Mouse (Mus musculus) erythroblast, embryonic 14.5 days (primary cell): Measurements from ENCODE around the gene Senp2. TPM values are rescaled to one million over a fixed set of nuclear protein-coding genes. Genes with fewer than 3 reads are reported as not detected.

ENCODE experiments used
- H3K27me3 ChIP-seq: 2 replicates; pipeline ENCODE4 v1.6.1; 2012; ENCODE audit warnings: inconsistent platforms; ENCODE audit not compliant: control insufficient read depth
- H3K36me3 ChIP-seq: 2 replicates; pipeline ENCODE4 v1.6.1; 2012; ENCODE audit warnings: mild to moderate bottlenecking, inconsistent platforms; ENCODE audit not compliant: control insufficient read depth
- H3K4me1 ChIP-seq: 2 replicates; pipeline ENCODE4 v1.6.1; 2012; ENCODE audit warnings: inconsistent platforms; ENCODE audit not compliant: control insufficient read depth
- H3K4me3 ChIP-seq: replicated peaks from 2 replicates; pipeline ENCODE3; 2012; ENCODE audit warnings: moderate library complexity, mild to moderate bottlenecking, inconsistent platforms
- H3K9me3 ChIP-seq: 2 replicates; pipeline ENCODE4 v1.6.1; 2012; ENCODE audit warnings: low read length, inconsistent platforms, mixed read lengths; ENCODE audit not compliant: control insufficient read depth
- GATA1 ChIP-seq: IDR thresholded peaks from 2 replicates; pipeline ENCODE4 v1.6.1; 2012; ENCODE audit warnings: low read length, inconsistent platforms, mixed read lengths
- TAL1 ChIP-seq: IDR thresholded peaks from 3 replicates; pipeline ENCODE4 v1.6.1; 2012; ENCODE audit warnings: low read length, inconsistent platforms, mixed read lengths
- polyA plus RNA-seq: library from polyadenylated mRNA; stranded (reverse); fragments of >175 nt; gene quantifications from 2 replicates; pipeline ENCODE4 v1.2.3, GENCODE M21; 2012

The Senp2 gene
- polyA plus RNA-seq, 1 experiment, result 1.5 TPM

GRCm38 (mm10) chr16:22001172-22001571, 8.1 kb upstream of the Senp2 start:
- H3K4me3 ChIP-seq, result no peak overlapping the region
- no peak for TF ChIP-seq GATA1
- no peak for TF ChIP-seq TAL1
- H3K9me3 ChIP-seq, result no peaks in the 10 kb centered on the region
- H3K4me1 ChIP-seq, result peaks cover 30% of the 10 kb centered on the region
- H3K27me3 ChIP-seq, result peaks cover 35% of the 10 kb centered on the region
- no peaks in the 10 kb centered on the region; the same call in 1 of the 2 replicates for H3K36me3 ChIP-seq

GRCm38 (mm10) chr16:22001606-22002005, 7.7 kb upstream of the Senp2 start:
- Histone ChIP-seq H3K9me3 (no peaks in the 10 kb centered on the region), H3K27me3 (peaks cover 36% of the 10 kb centered on the region), H3K4me3 (no peak overlapping the region), H3K36me3 (no peaks in the 10 kb centered on the region; the same call in 1 of the 2 replicates), H3K4me1 (peaks cover 26% of the 10 kb centered on the region)
- TF ChIP-seq TAL1 (no peak), GATA1 (no peak)

GRCm38 (mm10) chr16:22009596-22009995, 312 bp downstream of the Senp2 start:
- Histone ChIP-seq H3K27me3 (peaks cover 13% of the 10 kb centered on the region), H3K4me3 (peak overlapping the region; percentile 100), H3K36me3 (peaks cover 37% of the 10 kb centered on the region), H3K9me3 (no peaks in the 10 kb centered on the region), H3K4me1 (peaks cover 49% of the 10 kb centered on the region)
- TF ChIP-seq TAL1 (no peak), GATA1 (no peak)

- Histone ChIP-seq H3K9me3 (no peaks in the 10 kb centered on the region), H3K27me3 (no peaks in the 10 kb centered on the region), H3K4me3 (no peak overlapping the region), H3K36me3 (peaks cover 97% of the 10 kb centered on the region), H3K4me1 (peaks cover 38% of the 10 kb centered on the region)
- TF ChIP-seq TAL1 (no peak), GATA1 (no peak)
These were observed 6.3 kb downstream of the Senp2 start for GRCm38 (mm10) chr16:22015569-22015968.

- H3K4me1 ChIP-seq, result no peaks in the 10 kb centered on the region
- no peaks in the 10 kb centered on the region; the same call in 1 of the 2 replicates for H3K27me3 ChIP-seq
- no peak overlapping the region for H3K4me3 ChIP-seq
- H3K9me3 ChIP-seq, result peaks cover 6% of the 10 kb centered on the region
- TF ChIP-seq TAL1 (no peak), GATA1 (no peak)
- peaks cover 97% of the 10 kb centered on the region for H3K36me3 ChIP-seq
These were observed 12.8 kb downstream of the Senp2 start for GRCm38 (mm10) chr16:22022122-22022521.

GRCm38 (mm10) chr16:22027474-22027873, 18.2 kb downstream of the Senp2 start:
- Histone ChIP-seq H3K27me3 (no peaks in the 10 kb centered on the region), H3K9me3 (no peaks in the 10 kb centered on the region), H3K4me1 (no peaks in the 10 kb centered on the region), H3K4me3 (no peak overlapping the region), H3K36me3 (peaks cover 97% of the 10 kb centered on the region)
- TF ChIP-seq TAL1 (no peak), GATA1 (no peak)

GRCm38 (mm10) chr16:22038554-22038953, 29.3 kb downstream of the Senp2 start:
- H3K9me3 ChIP-seq, result no peaks in the 10 kb centered on the region
- peaks cover 74% of the 10 kb centered on the region for H3K36me3 ChIP-seq
- H3K27me3 ChIP-seq, result no peaks in the 10 kb centered on the region
- no peaks in the 10 kb centered on the region for H3K4me1 ChIP-seq
- H3K4me3 ChIP-seq, result no peak overlapping the region
- TF ChIP-seq GATA1 (no peak), TAL1 (no peak)

- H3K4me3 ChIP-seq, result no peak overlapping the region
- H3K27me3 ChIP-seq, result no peaks in the 10 kb centered on the region
- peaks cover 89% of the 10 kb centered on the region for H3K36me3 ChIP-seq
These were observed 30.7 kb downstream of the Senp2 start for GRCm38 (mm10) chr16:22039978-22040377.

GRCm38 (mm10) chr16:22043830-22044229, 34.5 kb downstream of the Senp2 start:
- Histone ChIP-seq H3K4me3 (no peak overlapping the region), H3K27me3 (no peaks in the 10 kb centered on the region), H3K4me1 (no peaks in the 10 kb centered on the region), H3K36me3 (peaks cover 98% of the 10 kb centered on the region), H3K9me3 (no peaks in the 10 kb centered on the region)
- no peak for TF ChIP-seq GATA1

More at GRCm38 (mm10) chr16:22039978-22040377, 30.7 kb downstream of the Senp2 start:
- Histone ChIP-seq H3K9me3 (no peaks in the 10 kb centered on the region), H3K4me1 (no peaks in the 10 kb centered on the region)
- TF ChIP-seq TAL1 (no peak), GATA1 (no peak)

- Histone ChIP-seq H3K36me3 (peaks cover 91% of the 10 kb centered on the region), H3K4me3 (no peak overlapping the region), H3K4me1 (no peaks in the 10 kb centered on the region), H3K9me3 (no peaks in the 10 kb centered on the region), H3K27me3 (no peaks in the 10 kb centered on the region)
- TF ChIP-seq GATA1, result no peak
- no peak for TF ChIP-seq TAL1
These were observed 36.6 kb downstream of the Senp2 start for GRCm38 (mm10) chr16:22045930-22046329.
